Mouse (Mus musculus) heart, embryonic 12.5 days (tissue): ENCODE data around the gene Col8a2. TPM values are rescaled to one million over a fixed set of nuclear protein-coding genes. Genes with fewer than 3 reads are reported as not detected.

Source experiments
- ATAC-seq: fragments of 200-750 bp; cut with Nextera tagmentation; 2 replicates; pipeline ENCODE4 v1.8.0; 2017; ENCODE audit warnings: moderate TSS enrichment, moderate library complexity; ENCODE audit not compliant: insufficient number of reproducible peaks, low FRiP score
- H3K27ac ChIP-seq: fragments of 300-500 bp; sonication (generic); 2 replicates; pipeline ENCODE4 v1.5.1; 2016; ENCODE audit warnings: mild to moderate bottlenecking, moderate library complexity; ENCODE audit not compliant: poor library complexity, severe bottlenecking
- H3K27me3 ChIP-seq: fragments of 300-500 bp; sonication (generic); replicated peaks from 2 replicates; pipeline ENCODE4 v1.6.1; 2016; ENCODE audit warnings: mild to moderate bottlenecking, moderate library complexity
- H3K36me3 ChIP-seq: fragments of 300-500 bp; sonication (generic); 2 replicates; pipeline ENCODE4 v1.6.1; 2016; ENCODE audit warnings: mild to moderate bottlenecking, moderate library complexity
- H3K4me1 ChIP-seq: fragments of 300-500 bp; sonication (generic); replicated peaks from 2 replicates; pipeline ENCODE4 v1.6.1; 2016; ENCODE audit warnings: mild to moderate bottlenecking
- H3K4me2 ChIP-seq: fragments of 300-500 bp; sonication (generic); 2 replicates; pipeline ENCODE4 v1.6.1; 2016; ENCODE audit warnings: mild to moderate bottlenecking, moderate library complexity
- H3K4me3 ChIP-seq: fragments of 300-500 bp; sonication (generic); 2 replicates; pipeline ENCODE4 v1.5.1; 2016; ENCODE audit warnings: mild to moderate bottlenecking
- H3K9ac ChIP-seq: fragments of 300-500 bp; sonication (generic); 2 replicates; pipeline ENCODE4 v1.6.1; 2016; ENCODE audit warnings: mild to moderate bottlenecking, moderate library complexity
- H3K9me3 ChIP-seq: fragments of 300-500 bp; sonication (generic); replicated peaks from 2 replicates; pipeline ENCODE4 v1.6.1; 2016; ENCODE audit warnings: mild to moderate bottlenecking, moderate library complexity
- WGBS: fragments of 180-500 bp; shearing (Covaris S2); methylation state at CpG from one replicate; pipeline ENCODE4 v1.1.7; 2016; 5-methylcytosine and 5-hydroxymethylcytosine counted together
- polyA plus RNA-seq: library from polyadenylated mRNA; unstranded; fragments of >200 nt; fragmentation: Nextera tagmentation; extraction: Ambion mirVana; gene quantifications from 2 replicates; pipeline ENCODE4 v1.2.1, GENCODE M21; 2016

Gene Col8a2
- polyA plus RNA-seq, result 4.7 and 4.9 TPM in 2 replicates

- ATAC-seq, result peak; percentile 71
- 2% methylated on average over 26 of the region's 42 CpGs for WGBS
- Histone ChIP-seq H3K4me3 (peak within 1 kb of the TSS; percentile 45), H3K9me3 (peaks cover 6% of the 10 kb centered on the region), H3K27ac (no peak within 1 kb of the TSS), H3K36me3 (no peaks in the 10 kb centered on the region), H3K4me1 (peaks cover 24% of the 10 kb centered on the region), H3K9ac (peak within 1 kb of the TSS; percentile 60), H3K4me2 (peak within 1 kb of the TSS; percentile 72), H3K27me3 (peaks cover 84% of the 10 kb centered on the region)
These were observed at the start of gene Col8a2 for GRCm38 (mm10) chr4:126286492-126286891. TSS of gene Col8a2 (plus strand) at chr4:126286793.

- peaks cover 92% of the 10 kb centered on the region for H3K36me3 ChIP-seq
- no peak overlapping the region for H3K4me3 ChIP-seq
- peak overlapping the region; percentile 50 for H3K4me2 ChIP-seq
- no peaks in the 10 kb centered on the region for H3K27me3 ChIP-seq
- 26% methylated on average over 5 of the region's 5 CpGs for WGBS
- ATAC-seq, result peak; percentile 79
- H3K9me3 ChIP-seq, result no peaks in the 10 kb centered on the region
- peak overlapping the region; percentile 63 for H3K9ac ChIP-seq
- peak overlapping the region; percentile 95 for H3K27ac ChIP-seq
- peaks cover 59% of the 10 kb centered on the region for H3K4me1 ChIP-seq
These were observed 48.8 kb upstream of the Col8a2 start for GRCm38 (mm10) chr4:126237721-126238242.

GRCm38 (mm10) chr4:126239862-126240475 is 46.6 kb upstream of the Col8a2 start:
- H3K4me2 ChIP-seq, result no peak overlapping the region
- no peaks in the 10 kb centered on the region for H3K9me3 ChIP-seq
- no peak for ATAC-seq
- H3K36me3 ChIP-seq, result peaks cover 74% of the 10 kb centered on the region
- H3K9ac ChIP-seq, result no peak overlapping the region
- no peaks in the 10 kb centered on the region for H3K27me3 ChIP-seq
- H3K4me1 ChIP-seq, result peaks cover 64% of the 10 kb centered on the region
- H3K4me3 ChIP-seq, result no peak overlapping the region
- no peak overlapping the region; the same call in 1 of the 2 replicates for H3K27ac ChIP-seq
- WGBS, result 85% methylated on average over 13 of the region's 13 CpGs

GRCm38 (mm10) chr4:126241956-126242355 is 44.6 kb upstream of the Col8a2 start:
- ATAC-seq, result no peak
- peak overlapping the region; percentile 58 for H3K27ac ChIP-seq
- no peaks in the 10 kb centered on the region for H3K27me3 ChIP-seq
- no peak overlapping the region for H3K4me2 ChIP-seq
- peaks cover 55% of the 10 kb centered on the region for H3K4me1 ChIP-seq
- peaks cover 66% of the 10 kb centered on the region for H3K36me3 ChIP-seq
- WGBS, result 30% methylated on average over 9 of the region's 9 CpGs
- H3K4me3 ChIP-seq, result no peak overlapping the region
- peak overlapping the region; percentile 50 for H3K9ac ChIP-seq
- no peaks in the 10 kb centered on the region for H3K9me3 ChIP-seq

GRCm38 (mm10) chr4:126242510-126242909 is 44.1 kb upstream of the Col8a2 start:
- Histone ChIP-seq H3K27ac (peak overlapping the region; percentile 58; the same call in 1 of the 2 replicates), H3K4me2 (no peak overlapping the region), H3K4me3 (no peak overlapping the region), H3K27me3 (no peaks in the 10 kb centered on the region), H3K9ac (peak overlapping the region; percentile 50; the same call in 1 of the 2 replicates), H3K4me1 (peaks cover 55% of the 10 kb centered on the region), H3K36me3 (peaks cover 64% of the 10 kb centered on the region), H3K9me3 (no peaks in the 10 kb centered on the region)
- WGBS, result 77% methylated on average over 6 of the region's 6 CpGs
- no peak for ATAC-seq

- Histone ChIP-seq H3K4me1 (peaks cover 69% of the 10 kb centered on the region), H3K4me2 (no peak overlapping the region), H3K9me3 (no peaks in the 10 kb centered on the region), H3K27me3 (no peaks in the 10 kb centered on the region), H3K4me3 (no peak overlapping the region), H3K27ac (no peak overlapping the region), H3K9ac (no peak overlapping the region), H3K36me3 (peaks cover 31% of the 10 kb centered on the region)
- ATAC-seq, result no peak
- WGBS, result 71% methylated on average over 13 of the region's 13 CpGs
These were observed 40.2 kb upstream of the Col8a2 start for GRCm38 (mm10) chr4:126246202-126246889.

- H3K27me3 ChIP-seq, result no peaks in the 10 kb centered on the region
- no peak overlapping the region for H3K27ac ChIP-seq
- H3K36me3 ChIP-seq, result peaks cover 15% of the 10 kb centered on the region
- H3K4me1 ChIP-seq, result peaks cover 70% of the 10 kb centered on the region
- no peak overlapping the region for H3K4me2 ChIP-seq
- H3K4me3 ChIP-seq, result no peak overlapping the region
- WGBS, result 37% methylated on average over 11 of the region's 11 CpGs
- 0 out of 2 replicates have a peak overlapping the region, but pooled peaks have one; percentile 0 for H3K9ac ChIP-seq
- no peak for ATAC-seq
- no peaks in the 10 kb centered on the region for H3K9me3 ChIP-seq
These were observed 38.2 kb upstream of the Col8a2 start for GRCm38 (mm10) chr4:126248261-126248868.

GRCm38 (mm10) chr4:126250659-126251058 is 35.9 kb upstream of the Col8a2 start:
- Histone ChIP-seq H3K4me3 (no peak overlapping the region), H3K27ac (peak overlapping the region; percentile 71), H3K4me2 (peak overlapping the region; percentile 49), H3K4me1 (peaks cover 82% of the 10 kb centered on the region), H3K27me3 (no peaks in the 10 kb centered on the region), H3K36me3 (peaks cover 10% of the 10 kb centered on the region), H3K9ac (peak overlapping the region; percentile 8; the same call in 1 of the 2 replicates), H3K9me3 (no peaks in the 10 kb centered on the region)
- WGBS, result 39% methylated on average over 4 of the region's 4 CpGs
- no peak for ATAC-seq

- Histone ChIP-seq H3K36me3 (peaks cover 3% of the 10 kb centered on the region; the same call in 1 of the 2 replicates), H3K4me3 (peak overlapping the region; percentile 12), H3K9ac (peak overlapping the region; percentile 44), H3K27ac (peak overlapping the region; percentile 71), H3K9me3 (no peaks in the 10 kb centered on the region), H3K4me2 (peak overlapping the region; percentile 49), H3K4me1 (peaks cover 76% of the 10 kb centered on the region), H3K27me3 (no peaks in the 10 kb centered on the region)
- ATAC-seq, result no peak
- WGBS, result 47% methylated on average over 11 of the region's 11 CpGs
These were observed 34.8 kb upstream of the Col8a2 start for GRCm38 (mm10) chr4:126251655-126252254.

GRCm38 (mm10) chr4:126252411-126253237 is 34.0 kb upstream of the Col8a2 start:
- Histone ChIP-seq H3K36me3 (no peaks in the 10 kb centered on the region), H3K27ac (peak overlapping the region; percentile 71), H3K27me3 (no peaks in the 10 kb centered on the region), H3K4me3 (no peak overlapping the region), H3K4me1 (peaks cover 75% of the 10 kb centered on the region), H3K4me2 (peak overlapping the region; percentile 49), H3K9me3 (no peaks in the 10 kb centered on the region), H3K9ac (peak overlapping the region; percentile 39)
- WGBS, result 70% methylated on average over 17 of the region's 17 CpGs
- no peak for ATAC-seq
